Mouse (Mus musculus) embryonic facial prominence, embryonic 11.5 days (tissue): Measurements from ENCODE around the gene Nxpe5. TPM values are rescaled to one million over a fixed set of nuclear protein-coding genes. Genes with fewer than 3 reads are reported as not detected.

ENCODE experiments used
- ATAC-seq: fragments of 200-750 bp; cut with Nextera tagmentation; replicated peaks from 2 replicates; pipeline ENCODE4 v1.8.0; 2017; ENCODE audit warnings: low read depth; ENCODE audit not compliant: insufficient number of reproducible peaks, low FRiP score, low TSS enrichment
- DNase-seq: peaks from one replicate; pipeline ENCODE4 v3.0.0-alpha.2; 2015; ENCODE audit warnings: low spot score
- H3K27ac ChIP-seq: fragments of 300-500 bp; sonication (generic); replicated peaks from 2 replicates; pipeline ENCODE4 v1.5.1; 2014; ENCODE audit warnings: mild to moderate bottlenecking, low read depth, low read length, control low read depth
- H3K27me3 ChIP-seq: fragments of 300-500 bp; sonication (generic); 2 replicates; pipeline ENCODE4 v1.6.1; 2014; ENCODE audit warnings: mild to moderate bottlenecking, low read length, moderate library complexity, mixed read lengths; ENCODE audit not compliant: control insufficient read depth, insufficient read depth
- H3K36me3 ChIP-seq: fragments of 300-500 bp; sonication (generic); replicated peaks from 2 replicates; pipeline ENCODE4 v1.6.1; 2014; ENCODE audit warnings: low read depth, mild to moderate bottlenecking, low read length, moderate library complexity, mixed read lengths; ENCODE audit not compliant: control insufficient read depth, insufficient read depth
- H3K4me1 ChIP-seq: fragments of 300-500 bp; sonication (generic); 2 replicates; pipeline ENCODE4 v1.6.1; 2014; ENCODE audit warnings: low read length, mixed read lengths; ENCODE audit not compliant: control insufficient read depth, insufficient read depth
- H3K4me2 ChIP-seq: fragments of 300-500 bp; sonication (generic); 2 replicates; pipeline ENCODE4 v1.6.1; 2014; ENCODE audit warnings: low read depth, mild to moderate bottlenecking, control low read depth, low read length, moderate library complexity
- H3K4me3 ChIP-seq: fragments of 300-500 bp; sonication (generic); 2 replicates; pipeline ENCODE4 v1.5.1; 2014; ENCODE audit warnings: low read depth, low read length, control low read depth
- H3K9ac ChIP-seq: fragments of 300-500 bp; sonication (generic); replicated peaks from 2 replicates; pipeline ENCODE4 v1.6.1; 2014; ENCODE audit warnings: mild to moderate bottlenecking, control low read depth, low read length
- H3K9me3 ChIP-seq: fragments of 300-500 bp; sonication (generic); replicated peaks from 2 replicates; pipeline ENCODE4 v1.6.1; 2016; ENCODE audit warnings: mild to moderate bottlenecking, low read length, inconsistent platforms, mixed read lengths; ENCODE audit not compliant: control insufficient read depth
- WGBS: fragments of 180-500 bp; shearing (Covaris S2); extraction: QIAGEN DNeasy Blood & Tissue Kit; methylation state at CpG from one replicate; pipeline ENCODE4 v1.1.7; 2014; 5-methylcytosine and 5-hydroxymethylcytosine counted together
- polyA plus RNA-seq: library from polyadenylated mRNA; unstranded; fragments of >200 nt; fragmentation: Nextera tagmentation; extraction: Ambion mirVana; gene quantifications from 2 replicates; pipeline ENCODE4 v1.2.1, GENCODE M21; 2014

Gene Nxpe5
- polyA plus RNA-seq, 1 experiment from 2014 or later, result not detected

DNA sequence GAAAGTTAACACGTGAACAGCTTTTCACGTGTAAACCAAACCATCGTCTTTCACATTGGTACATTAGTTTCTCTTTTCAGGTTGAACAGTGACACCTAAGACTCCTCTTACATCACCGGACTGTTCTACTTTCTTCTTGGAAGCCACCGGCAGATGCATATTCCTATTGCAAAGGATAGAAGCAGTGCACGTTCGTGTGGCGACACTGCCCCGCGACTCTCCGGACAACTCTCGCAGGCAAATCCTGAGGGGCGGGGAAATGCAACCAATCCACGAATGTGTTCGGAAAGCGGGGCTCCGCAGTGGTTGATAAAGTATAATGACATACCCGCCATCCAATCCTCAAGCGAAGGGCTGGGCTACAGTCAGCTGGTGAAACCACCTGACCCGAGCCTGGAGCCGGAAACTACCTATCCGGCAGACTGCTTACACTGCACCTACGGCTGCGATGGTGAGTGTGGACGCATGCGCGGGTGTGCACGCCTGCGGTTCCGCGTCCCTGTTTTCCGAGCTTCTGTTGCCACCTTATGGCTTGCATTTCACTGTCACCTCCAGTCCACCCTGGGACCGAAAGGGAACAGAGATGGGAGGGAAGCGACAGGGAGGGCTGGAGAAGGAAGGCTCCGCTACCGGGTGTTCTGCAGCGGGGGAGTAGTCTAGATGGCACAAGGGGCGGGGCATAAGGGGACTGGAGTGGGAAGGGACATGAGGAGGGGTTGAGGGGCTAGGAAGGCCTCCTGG lies 29.8 kb downstream of the Nxpe5 start, which contains the start of gene Lamtor4:
Lamtor4 (plus strand) TSS at position 130 of the 741 bp plus-strand sequence.
- H3K27ac ChIP-seq, result no peak within 1 kb of the TSS
- DNase-seq, result peak; percentile 96
- H3K9ac ChIP-seq, result peak within 1 kb of the TSS; percentile 55
- H3K4me3 ChIP-seq, result peak within 1 kb of the TSS; percentile 64
- H3K36me3 ChIP-seq, result peaks cover 4% of the 10 kb centered on the region
- no peaks in the 10 kb centered on the region for H3K27me3 ChIP-seq
- peak within 1 kb of the TSS; percentile 72 for H3K4me2 ChIP-seq
- no peaks in the 10 kb centered on the region for H3K9me3 ChIP-seq
- no peaks in the 10 kb centered on the region for H3K4me1 ChIP-seq
- WGBS, result under 1% methylated on average over 38 of the region's 38 CpGs
- peak; percentile 100 for ATAC-seq

DNA sequence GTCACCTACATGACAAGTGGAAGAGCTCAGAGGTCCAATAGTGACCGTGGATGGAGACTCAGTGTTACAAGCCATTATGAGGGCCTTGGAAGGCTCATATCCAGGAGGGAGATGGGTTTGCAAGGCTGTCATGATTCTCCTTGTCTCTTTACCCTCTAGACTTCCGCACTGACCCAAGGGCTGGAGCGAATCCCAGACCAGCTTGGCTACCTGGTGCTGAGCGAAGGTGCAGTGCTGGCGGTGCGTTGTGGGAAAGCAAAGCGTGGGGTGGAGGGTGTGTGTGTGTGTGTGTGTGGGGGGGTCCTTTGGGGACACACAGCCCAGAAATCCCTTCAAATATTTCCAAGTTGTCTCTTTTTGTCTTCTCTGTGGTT lies 30.4 kb downstream of the Nxpe5 start:
- DNase-seq (no peak), ATAC-seq (no peak)
- no peak overlapping the region for H3K27ac ChIP-seq
- peak overlapping the region; percentile 55 for H3K9ac ChIP-seq
- H3K4me3 ChIP-seq, result peak overlapping the region; percentile 64
- no peaks in the 10 kb centered on the region for H3K27me3 ChIP-seq
- H3K9me3 ChIP-seq, result no peaks in the 10 kb centered on the region
- H3K4me2 ChIP-seq, result peak overlapping the region; percentile 72
- 31% methylated on average over 7 of the region's 7 CpGs for WGBS
- H3K4me1 ChIP-seq, result no peaks in the 10 kb centered on the region
- H3K36me3 ChIP-seq, result peaks cover 7% of the 10 kb centered on the region

DNA sequence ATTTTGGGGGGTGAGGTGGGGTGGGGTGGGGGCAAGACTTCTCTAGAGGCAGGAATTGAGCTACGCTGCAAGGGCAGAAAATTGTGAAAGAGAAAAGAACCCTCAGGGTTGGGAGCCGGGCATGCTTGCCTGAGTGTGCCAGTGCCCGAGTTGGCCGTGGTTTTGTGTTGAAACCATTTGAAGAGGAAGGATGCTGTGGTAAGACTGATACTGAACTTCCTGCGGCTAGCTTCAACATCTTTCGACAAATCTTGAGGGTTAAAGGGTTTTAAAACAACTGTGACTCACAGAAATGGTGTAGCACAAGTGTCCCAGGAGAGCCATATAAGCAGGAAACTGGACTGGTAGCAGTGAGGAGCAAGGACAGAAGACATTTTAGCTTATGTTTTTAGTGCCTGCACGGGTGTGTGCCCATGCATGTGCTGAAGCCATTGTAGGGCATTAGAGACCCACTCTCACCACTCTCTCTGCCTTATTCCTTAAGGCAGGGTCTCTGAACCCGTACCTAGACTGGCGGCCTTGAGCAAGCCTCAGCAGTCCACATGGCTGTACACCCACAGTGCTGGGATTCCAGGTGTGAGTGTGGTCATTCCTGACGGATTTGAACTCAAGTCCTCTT lies 31.4 kb downstream of the Nxpe5 start:
- Histone ChIP-seq H3K4me3 (no peak overlapping the region), H3K4me1 (no peaks in the 10 kb centered on the region), H3K36me3 (peaks cover 7% of the 10 kb centered on the region), H3K4me2 (no peak overlapping the region), H3K9me3 (no peaks in the 10 kb centered on the region), H3K27me3 (no peaks in the 10 kb centered on the region), H3K27ac (no peak overlapping the region), H3K9ac (no peak overlapping the region)
- ATAC-seq (no peak), DNase-seq (no peak)
- WGBS, result 88% methylated on average over 10 of the region's 10 CpGs

DNA sequence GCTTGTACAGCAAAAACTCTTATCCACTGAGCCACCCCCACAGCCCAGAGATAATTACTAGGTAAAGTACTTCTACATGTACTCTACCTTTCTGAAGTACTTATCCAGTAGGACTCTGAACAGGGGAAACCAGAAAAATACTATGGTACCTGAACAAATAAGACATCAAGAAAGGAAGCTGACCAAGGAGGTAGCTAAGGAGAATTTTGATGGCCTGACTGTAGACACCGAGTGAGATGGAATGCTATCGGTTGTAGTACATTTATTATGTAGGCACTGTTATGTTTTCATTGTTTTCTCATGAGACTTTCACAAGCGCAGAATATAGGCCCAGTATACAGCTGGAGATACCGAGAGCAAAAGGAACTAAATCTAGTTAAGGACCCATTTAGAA lies 31.9 kb downstream of the Nxpe5 start:
- Histone ChIP-seq H3K4me1 (no peaks in the 10 kb centered on the region), H3K9ac (no peak overlapping the region), H3K4me3 (no peak overlapping the region), H3K9me3 (no peaks in the 10 kb centered on the region), H3K27ac (no peak overlapping the region), H3K4me2 (no peak overlapping the region), H3K36me3 (peaks cover 7% of the 10 kb centered on the region), H3K27me3 (no peaks in the 10 kb centered on the region)
- ATAC-seq (no peak), DNase-seq (no peak)
- 93% methylated on average over 4 of the region's 4 CpGs for WGBS

DNA sequence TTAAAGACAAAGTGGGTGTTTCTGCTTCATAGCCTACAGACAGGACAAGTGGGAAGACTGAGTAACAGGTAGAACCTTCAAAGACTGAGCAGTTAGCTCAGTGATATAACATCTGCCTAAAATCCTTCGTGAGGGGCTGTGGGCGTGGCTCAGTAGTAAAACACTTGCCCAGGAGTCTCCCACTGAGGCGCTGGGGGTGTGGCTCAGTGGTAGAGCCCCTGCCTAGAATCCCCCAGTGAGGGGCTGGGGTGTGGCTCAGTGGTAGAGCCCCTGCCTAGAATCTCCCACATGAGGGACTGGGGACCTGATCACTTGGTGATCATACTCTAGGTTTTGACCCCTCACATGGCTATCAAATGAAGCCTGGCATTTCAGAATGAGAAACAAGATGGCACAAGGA lies 32.4 kb downstream of the Nxpe5 start:
- 86% methylated on average over 3 of the region's 3 CpGs for WGBS
- Histone ChIP-seq H3K4me3 (no peak overlapping the region), H3K4me1 (no peaks in the 10 kb centered on the region), H3K9me3 (no peaks in the 10 kb centered on the region), H3K27ac (no peak overlapping the region), H3K36me3 (peaks cover 7% of the 10 kb centered on the region), H3K4me2 (no peak overlapping the region), H3K27me3 (no peaks in the 10 kb centered on the region), H3K9ac (no peak overlapping the region)
- ATAC-seq (no peak), DNase-seq (no peak)

DNA sequence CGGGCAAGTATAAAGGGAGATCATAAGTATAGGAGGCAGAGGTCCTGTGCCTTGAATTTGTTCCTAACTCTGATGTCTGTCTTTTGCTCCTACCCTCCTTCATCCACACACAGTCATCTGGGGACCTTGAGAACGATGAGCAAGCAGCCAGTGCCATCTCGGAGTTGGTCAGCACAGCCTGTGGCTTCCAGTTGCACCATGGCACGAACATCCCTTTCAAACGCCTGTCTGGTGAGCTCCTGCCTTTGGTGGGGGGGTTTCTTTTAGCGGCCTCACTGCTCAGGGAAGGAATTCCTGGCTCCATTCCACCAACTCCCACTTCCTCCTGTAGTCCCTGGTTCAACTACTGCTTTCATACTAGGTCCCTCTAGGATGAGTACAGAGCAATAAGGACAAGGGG lies 32.8 kb downstream of the Nxpe5 start:
- no peaks in the 10 kb centered on the region for H3K27me3 ChIP-seq
- H3K4me3 ChIP-seq, result no peak overlapping the region
- no peaks in the 10 kb centered on the region for H3K4me1 ChIP-seq
- H3K9ac ChIP-seq, result no peak overlapping the region
- DNase-seq (no peak), ATAC-seq (no peak)
- no peak overlapping the region for H3K27ac ChIP-seq
- H3K9me3 ChIP-seq, result no peaks in the 10 kb centered on the region
- H3K4me2 ChIP-seq, result no peak overlapping the region
- WGBS, result 76% methylated on average over 6 of the region's 6 CpGs
- H3K36me3 ChIP-seq, result peaks cover 7% of the 10 kb centered on the region

DNA sequence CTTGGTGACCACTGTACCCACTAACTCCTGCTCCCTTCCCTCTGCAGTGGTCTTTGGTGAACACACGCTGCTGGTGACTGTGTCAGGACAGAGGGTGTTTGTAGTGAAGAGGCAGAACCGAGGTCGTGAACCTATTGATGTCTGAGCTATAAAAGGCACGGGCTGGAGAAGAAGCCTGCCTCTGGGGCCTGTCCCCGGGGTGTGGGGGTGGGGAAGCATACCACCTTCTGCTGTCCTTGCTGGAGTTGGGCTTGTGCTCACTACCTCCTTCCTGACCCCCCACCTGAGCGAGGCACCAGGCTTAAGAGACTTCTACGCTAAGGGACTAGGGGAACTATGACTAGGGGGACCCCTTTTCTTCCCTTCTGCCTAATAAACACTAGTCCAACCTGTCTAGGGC lies 33.3 kb downstream of the Nxpe5 start:
- WGBS, result 59% methylated on average over 7 of the region's 7 CpGs
- H3K9me3 ChIP-seq, result no peaks in the 10 kb centered on the region
- no peak overlapping the region for H3K27ac ChIP-seq
- no peaks in the 10 kb centered on the region for H3K27me3 ChIP-seq
- DNase-seq (no peak), ATAC-seq (no peak)
- H3K4me2 ChIP-seq, result no peak overlapping the region
- H3K4me1 ChIP-seq, result no peaks in the 10 kb centered on the region
- H3K9ac ChIP-seq, result no peak overlapping the region
- peaks cover 7% of the 10 kb centered on the region for H3K36me3 ChIP-seq
- H3K4me3 ChIP-seq, result no peak overlapping the region

DNA sequence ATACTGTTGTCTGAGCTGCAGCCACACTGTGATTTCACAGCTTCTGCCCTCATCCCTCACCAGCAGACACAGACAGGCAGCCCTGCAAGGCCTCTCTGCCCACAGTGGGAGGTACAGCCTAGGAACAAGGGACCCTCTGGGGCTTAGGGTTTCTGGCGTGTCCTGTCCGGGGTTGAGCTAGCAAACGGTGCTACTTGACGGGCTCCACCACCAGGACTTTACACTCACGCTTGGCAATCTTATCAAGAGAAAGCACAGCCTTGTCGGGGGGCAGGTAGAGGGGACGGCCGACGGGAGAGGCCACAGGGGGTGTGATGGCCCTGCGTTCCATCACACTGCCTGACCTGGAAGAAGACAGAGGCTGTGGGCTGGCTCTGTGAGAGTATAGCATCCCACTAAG lies 34.4 kb downstream of the Nxpe5 start:
- no peaks in the 10 kb centered on the region for H3K4me1 ChIP-seq
- H3K27me3 ChIP-seq, result no peaks in the 10 kb centered on the region
- H3K9ac ChIP-seq, result no peak overlapping the region
- no peak overlapping the region for H3K4me2 ChIP-seq
- H3K36me3 ChIP-seq, result peaks cover 7% of the 10 kb centered on the region
- WGBS, result 72% methylated on average over 10 of the region's 10 CpGs
- no peaks in the 10 kb centered on the region for H3K9me3 ChIP-seq
- no peak overlapping the region for H3K27ac ChIP-seq
- ATAC-seq (no peak), DNase-seq (no peak)
- H3K4me3 ChIP-seq, result no peak overlapping the region
